Mouse (Mus musculus) monocyte, adult 2 months (primary cell): Measurements from ENCODE around the gene Pim2.
A peak's percentile ranks its signal among the peaks of the same experiment; 100 is the strongest.
"Not testable (repeated sequence)": the region's sequence is repeated elsewhere in the genome, so short reads cannot be mapped to it uniquely, and the experiment has no call there.

Source experiments
- DNase-seq, 2 experiments: peaks; one replicate each; pipeline ENCODE4 v3.0.0; 2022; ENCODE audit warnings: low spot score in 2 of 2, low read depth in 1 of 2

The Pim2 gene

GRCm38 (mm10) chrX:7904441-7904840, 26.4 kb downstream of the Pim2 start:
- DNase-seq, result no peak

GRCm38 (mm10) chrX:7907735-7908134, 29.7 kb downstream of the Pim2 start, which contains the start of gene Gm10491:
TSS of gene Gm10491 (minus strand) at chrX:7907835.
- DNase-seq, result no peak

GRCm38 (mm10) chrX:7909242-7909641, 31.2 kb downstream of the Pim2 start, which contains the start of gene Gm10490:
TSS of gene Gm10490 (plus strand) at chrX:7909542.
- not testable (repeated sequence) for DNase-seq

GRCm38 (mm10) chrX:7910473-7910872, 32.4 kb downstream of the Pim2 start:
- no peak for DNase-seq

GRCm38 (mm10) chrX:7915669-7916068, 37.6 kb downstream of the Pim2 start:
- peak in 1 of 2 experiments; percentile 26 for DNase-seq

GRCm38 (mm10) chrX:7917960-7918359, 39.9 kb downstream of the Pim2 start:
- DNase-seq, result not testable (repeated sequence)

- DNase-seq, result no peak
These were observed 41.7 kb downstream of the Pim2 start, which contains the start of gene Pcsk1n for GRCm38 (mm10) chrX:7919601-7920383. TSS of gene Pcsk1n (plus strand) at chrX:7919822.

- DNase-seq, result no peak
These were observed 44.0 kb downstream of the Pim2 start for GRCm38 (mm10) chrX:7922032-7922431.

GRCm38 (mm10) chrX:7926266-7926665, 48.2 kb downstream of the Pim2 start:
- DNase-seq, result no peak

- no peak for DNase-seq
These were observed 49.1 kb downstream of the Pim2 start for GRCm38 (mm10) chrX:7927116-7927515.

GRCm38 (mm10) chrX:7928270-7928790, 50.3 kb downstream of the Pim2 start, which contains the start of gene Eras:
TSS of gene Eras (minus strand) at chrX:7928607.
- DNase-seq, result no peak
